Comparison of ENCODE assay signal across 23 mouse cellular contexts in the genomic region with DNA sequence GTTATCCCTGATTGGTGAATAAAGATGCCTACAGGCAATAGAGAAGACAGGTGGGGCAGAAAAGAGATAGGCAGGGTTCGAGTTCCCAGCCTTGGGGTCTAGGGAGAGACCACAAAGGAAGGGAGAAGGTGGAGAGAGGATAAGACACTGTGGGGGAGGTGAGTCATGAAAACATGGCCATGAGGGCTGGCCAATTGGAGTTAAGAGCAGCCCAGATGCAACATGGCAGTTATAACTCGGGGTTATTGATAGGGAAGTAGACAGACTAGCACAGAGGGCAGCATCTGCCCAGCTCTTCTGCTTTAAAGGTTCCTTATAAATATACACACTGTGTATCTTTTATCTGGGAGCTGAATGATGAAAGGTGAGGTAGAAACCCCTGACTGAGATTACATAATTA.
DNase-seq lines count a peak whose midpoint lies in the region; ATAC-seq and TF ChIP-seq lines count a peak whose summit lies in the region.
"Had no signal": no experiment of that assay in that cellular context is flagged by ENCODE, and none has a peak within 500 bp of the region (broad histone marks: within the 10 kb centered on the region; RNA-seq: fewer than 3 reads in every experiment).

No protein-coding gene starts in this region.

- DNase-seq in midbrain, embryonic 11.5 days (ENCODE audit: low spot score, missing footprints) = peak; percentile 76
- DNase-seq in MEL (ENCODE audit: low read depth, low spot score) (peak; percentile 57), MEL-GATA-1-ER (ENCODE audit: extremely low read depth, low read depth) (peak; percentile 35)
- DNase-seq in right cerebral cortex, postnatal 10 days (ENCODE audit: low spot score in 2 of 2) = no peak
- DNase-seq in urinary bladder, postnatal 25 days (ENCODE audit: low spot score) = no peak
- DNase-seq: adrenal gland, adult 2 months; adrenal gland, adult 8-10 months; adrenal gland, postnatal 10 days; adrenal gland, postnatal 14 days; adrenal gland, postnatal 25 days; adrenal gland, postnatal 36 days; B cell, adult 2 months; cerebellum, adult 11 months; cerebellum, adult 11-12 months; cerebellum, adult 18-20 months; cerebellum, adult 2 months; cerebellum, adult 8-10 months had no signal

- ATAC-seq in midbrain, embryonic 11.5 days (ENCODE audit: low FRiP score) = no peak
- ATAC-seq in midbrain, embryonic 16.5 days = no peak
- ATAC-seq: activated CD4-positive, CD25-positive, alpha-beta regulatory T cell, adult 4 months; CD4-positive, CD25-positive, alpha-beta regulatory T cell, adult 4 months; Patski had no signal

- TF ChIP-seq POLR2A in MEL (IDR thresholded peaks at IDR 0.05; ENCODE audit: control insufficient read depth in 1 of 2, insufficient read depth in 1 of 2, low read depth in 1 of 2, low read length in 2 of 2, poor library complexity in 1 of 2) = no peak

- TF ChIP-seq EP300 in MEL (IDR thresholded peaks at IDR 0.05; ENCODE audit: low read depth in 1 of 2, low read length in 2 of 2) = peak; percentile 18 to 51; a peak in 2 of 4 replicates

- H3K4me3 ChIP-seq in midbrain, embryonic 11.5 days (ENCODE audit: low read depth, low read length) = no peak overlapping the region
- H3K4me3 ChIP-seq in midbrain, embryonic 16.5 days (ENCODE audit: low read depth, low read length) = no peak overlapping the region
- no peak overlapping the region for H3K4me3 ChIP-seq in MEL (ENCODE audit: control insufficient read depth in 1 of 2, insufficient read depth in 1 of 2, low read depth in 2 of 2, low read length in 2 of 2)

- no peak for TF ChIP-seq CTCF in MEL (IDR thresholded peaks at IDR 0.05 in 2 of 3, conservative IDR thresholded peaks at IDR 0.05 in 1 of 3; ENCODE audit: control insufficient read depth in 1 of 3, insufficient read depth in 1 of 3, low read depth in 2 of 3, low read length in 3 of 3, poor library complexity in 1 of 3, severe bottlenecking in 1 of 3)

- H3K36me3 ChIP-seq in midbrain, embryonic 11.5 days (ENCODE audit: control insufficient read depth, insufficient read depth, low read length) = no peaks in the 10 kb centered on the region
- H3K36me3 ChIP-seq in midbrain, embryonic 16.5 days (ENCODE audit: control insufficient read depth, insufficient read depth, low read length) = no peaks in the 10 kb centered on the region
- peaks cover 0 to 16% of the 10 kb centered on the region in 2 experiments; a peak in 2 of 4 replicates for H3K36me3 ChIP-seq in MEL (ENCODE audit: control insufficient read depth in 1 of 2, insufficient read depth in 2 of 2, low read length in 2 of 2)
- H3K36me3 ChIP-seq: G1E had no signal

- H3K79me2 ChIP-seq in MEL (ENCODE audit: control insufficient read depth, insufficient read depth, low read length, poor library complexity) = no peaks in the 10 kb centered on the region; the same call in 1 of the 2 replicates

- no peaks in the 10 kb centered on the region; the same call in 1 of the 2 replicates for H3K4me1 ChIP-seq in midbrain, embryonic 11.5 days (ENCODE audit: control insufficient read depth, insufficient read depth, low read length)
- peaks cover 5% of the 10 kb centered on the region; the same call in 1 of the 2 replicates for H3K4me1 ChIP-seq in midbrain, embryonic 16.5 days (ENCODE audit: control insufficient read depth, insufficient read depth, low read length)
- peaks cover 2 to 31% of the 10 kb centered on the region in 2 experiments; a peak in 2 of 4 replicates for H3K4me1 ChIP-seq in MEL (ENCODE audit: control insufficient read depth in 1 of 2, insufficient read depth in 2 of 2, low read length in 2 of 2)

- H3K9ac ChIP-seq in midbrain, embryonic 11.5 days (ENCODE audit: low read length) = no peak overlapping the region
- no peak overlapping the region for H3K9ac ChIP-seq in midbrain, embryonic 16.5 days (ENCODE audit: low read depth, low read length)
- no peak overlapping the region for H3K9ac ChIP-seq in MEL (ENCODE audit: control insufficient read depth, low read depth, low read length, poor library complexity, severe bottlenecking)

- no peaks in the 10 kb centered on the region for H3K9me3 ChIP-seq in midbrain, embryonic 11.5 days (ENCODE audit: control insufficient read depth, low read length)
- no peaks in the 10 kb centered on the region for H3K9me3 ChIP-seq in midbrain, embryonic 16.5 days (replicated peaks; ENCODE audit: control insufficient read depth, low read length, poor library complexity, severe bottlenecking)
- no peaks in the 10 kb centered on the region for H3K9me3 ChIP-seq in MEL (replicated peaks; ENCODE audit: insufficient read depth, low read length)
- H3K9me3 ChIP-seq: G1E had no signal

- H3K27ac ChIP-seq in midbrain, embryonic 11.5 days (ENCODE audit: low read depth, low read length) = no peak overlapping the region
- no peak overlapping the region for H3K27ac ChIP-seq in midbrain, embryonic 16.5 days (ENCODE audit: low read length)
- no peak overlapping the region for H3K27ac ChIP-seq in MEL (ENCODE audit: control insufficient read depth, low read depth, low read length)

- H3K27me3 ChIP-seq in midbrain, embryonic 11.5 days (ENCODE audit: control insufficient read depth, insufficient read depth, low read length) = no peaks in the 10 kb centered on the region
- H3K27me3 ChIP-seq in midbrain, embryonic 16.5 days (ENCODE audit: control insufficient read depth, insufficient read depth, low read depth, low read length) = no peaks in the 10 kb centered on the region
- no peaks in the 10 kb centered on the region; a peak in 1 of 4 replicates for H3K27me3 ChIP-seq in MEL (ENCODE audit: control insufficient read depth in 1 of 2, insufficient read depth in 2 of 2, low read length in 2 of 2)
- H3K27me3 ChIP-seq: CH12.LX had no signal

- no peak overlapping the region for H3K4me2 ChIP-seq in midbrain, embryonic 11.5 days
- no peak overlapping the region for H3K4me2 ChIP-seq in midbrain, embryonic 16.5 days (ENCODE audit: low read length)

- 78% methylated on average over 2 of the region's 2 CpGs for WGBS in midbrain, embryonic 11.5 days
- WGBS in midbrain, embryonic 16.5 days = 85% methylated on average over 2 of the region's 2 CpGs

- TF ChIP-seq RAD21 in MEL (IDR thresholded peaks at IDR 0.05; ENCODE audit: low read depth, low read length) = no peak

TF ChIP-seq in MEL, 35 proteins besides CTCF, POLR2A, EP300 and RAD21:
- no peak for TF ChIP-seq MAFK (IDR thresholded peaks at IDR 0.05; ENCODE audit: borderline replicate concordance, low read depth, low read length)
- no peak for TF ChIP-seq ZKSCAN1 (IDR thresholded peaks at IDR 0.05; ENCODE audit: low read depth, low read length)
- TF ChIP-seq MAZ (IDR thresholded peaks at IDR 0.05; ENCODE audit: low read depth, low read length) = no peak
- TF ChIP-seq NRF1 (IDR thresholded peaks at IDR 0.05; ENCODE audit: insufficient read depth, low read depth, low read length, poor library complexity, severe bottlenecking) = no peak
- TF ChIP-seq USF2 (IDR thresholded peaks at IDR 0.05; ENCODE audit: borderline replicate concordance in 1 of 2, insufficient read depth in 1 of 2, low read depth in 1 of 2, low read length in 2 of 2) = no peak
- TF ChIP-seq RCOR1 (IDR thresholded peaks at IDR 0.05; ENCODE audit: low read depth, low read length) = no peak
- TF ChIP-seq GABPA (IDR thresholded peaks at IDR 0.05; ENCODE audit: low read depth, low read length) = no peak
- TF ChIP-seq MAX (IDR thresholded peaks at IDR 0.05; ENCODE audit: low read length) = no peak
- TF ChIP-seq TAL1 (IDR thresholded peaks at IDR 0.05; ENCODE audit: low read length) = no peak
- no peak for TF ChIP-seq HCFC1 (IDR thresholded peaks at IDR 0.05; ENCODE audit: low read depth, low read length)
- no peak for TF ChIP-seq UBTF (IDR thresholded peaks at IDR 0.05; ENCODE audit: borderline replicate concordance, insufficient read depth, low read depth, low read length)
- no peak for TF ChIP-seq GATA1 (IDR thresholded peaks at IDR 0.05; ENCODE audit: low read depth, low read length)
- TF ChIP-seq KAT2A (conservative IDR thresholded peaks at IDR 0.05; ENCODE audit: low read depth, low read length) = no peak
- no peak for TF ChIP-seq JUND (IDR thresholded peaks at IDR 0.05; ENCODE audit: low read depth, low read length)

Comparison
In these comparisons a context has a peak if more than half of its experiments do, and no peak if none do; other contexts are left out.
1. DNase-seq: peak in midbrain, embryonic 11.5 days (single experiment), MEL (single experiment) and MEL-GATA-1-ER (single experiment); none in right cerebral cortex, postnatal 10 days (0 of 2) and urinary bladder, postnatal 25 days (single experiment).